Mouse (Mus musculus) liver, embryonic 14.5 days (tissue): Measurements from ENCODE around the gene Gal3st4.

ENCODE experiments used
- CTCF ChIP-seq: IDR thresholded peaks from 2 replicates; pipeline ENCODE4 v1.5.1; 2016; ENCODE audit warnings: antibody characterized with exemption, low read depth, control low read depth
- EP300 ChIP-seq: IDR thresholded peaks from 2 replicates; pipeline ENCODE4 v1.6.1; 2016; ENCODE audit warnings: antibody characterized with exemption, low read depth

DNA sequence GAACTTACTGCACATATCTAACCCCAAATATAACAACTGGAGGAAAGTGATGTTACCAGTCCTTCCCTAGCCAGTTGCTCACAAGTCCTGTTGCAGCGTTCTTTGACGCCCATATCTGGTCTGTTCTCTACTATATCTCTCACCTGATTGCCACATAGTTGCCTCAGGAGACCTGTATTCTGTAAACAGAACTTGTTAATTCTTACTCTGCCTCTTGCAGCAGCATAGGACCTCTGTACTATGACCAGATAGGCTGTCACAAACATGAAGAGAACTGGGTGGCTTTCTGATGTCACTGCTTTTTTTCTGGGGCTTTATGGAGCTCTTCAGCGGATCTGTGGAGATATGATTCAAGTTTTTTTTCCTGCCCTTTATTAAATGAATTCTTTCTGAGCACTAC is 40.2 kb upstream of the Gal3st4 start:
- TF ChIP-seq CTCF (no peak), EP300 (no peak)
